Mouse (Mus musculus): Measurements from ENCODE around the gene Mipep. TPM values are rescaled to one million over a fixed set of nuclear protein-coding genes. Genes with fewer than 3 reads are reported as not detected.

The Mipep gene
- polyA plus RNA-seq, 1 experiment from 2014 or later: 20.3 TPM

GRCm38 (mm10) chr14:60740507-60740906 is 43.9 kb upstream of the Mipep start:
- ATAC-seq: no peak
- no peak overlapping the region for H3K27ac ChIP-seq (ENCODE audit: low read length)
- no peaks in the 10 kb centered on the region for H3K27me3 ChIP-seq (ENCODE audit: control insufficient read depth, insufficient read depth, low read depth, low read length)
- WGBS: 86% methylated on average over 5 of the region's 5 CpGs
- no peak overlapping the region for H3K9ac ChIP-seq (ENCODE audit: low read depth, low read length)
- H3K36me3 ChIP-seq (ENCODE audit: control insufficient read depth, insufficient read depth, low read length): no peaks in the 10 kb centered on the region
- H3K4me1 ChIP-seq (ENCODE audit: control insufficient read depth, insufficient read depth, low read length): peaks cover 24% of the 10 kb centered on the region
- no peak overlapping the region for H3K4me2 ChIP-seq (ENCODE audit: low read length)
- H3K4me3 ChIP-seq (ENCODE audit: low read depth, low read length): no peak overlapping the region
- no peaks in the 10 kb centered on the region for H3K9me3 ChIP-seq (replicated peaks; ENCODE audit: control insufficient read depth, low read length, poor library complexity, severe bottlenecking)

- WGBS: 83% methylated on average over 8 of the region's 8 CpGs
- Histone ChIP-seq H3K36me3 (ENCODE audit: control insufficient read depth, insufficient read depth, low read length) (no peaks in the 10 kb centered on the region), H3K27ac (ENCODE audit: low read length) (peak overlapping the region; percentile 29; the same call in 1 of the 2 replicates), H3K4me3 (ENCODE audit: low read depth, low read length) (no peak overlapping the region), H3K4me2 (ENCODE audit: low read length) (no peak overlapping the region), H3K4me1 (ENCODE audit: control insufficient read depth, insufficient read depth, low read length) (peaks cover 24% of the 10 kb centered on the region), H3K27me3 (ENCODE audit: control insufficient read depth, insufficient read depth, low read depth, low read length) (no peaks in the 10 kb centered on the region), H3K9ac (ENCODE audit: low read depth, low read length) (no peak overlapping the region), H3K9me3 (replicated peaks; ENCODE audit: control insufficient read depth, low read length, poor library complexity, severe bottlenecking) (no peaks in the 10 kb centered on the region)
- no peak for ATAC-seq
Observed at GRCm38 (mm10) chr14:60741033-60741432, 43.3 kb upstream of the Mipep start.

DNA sequence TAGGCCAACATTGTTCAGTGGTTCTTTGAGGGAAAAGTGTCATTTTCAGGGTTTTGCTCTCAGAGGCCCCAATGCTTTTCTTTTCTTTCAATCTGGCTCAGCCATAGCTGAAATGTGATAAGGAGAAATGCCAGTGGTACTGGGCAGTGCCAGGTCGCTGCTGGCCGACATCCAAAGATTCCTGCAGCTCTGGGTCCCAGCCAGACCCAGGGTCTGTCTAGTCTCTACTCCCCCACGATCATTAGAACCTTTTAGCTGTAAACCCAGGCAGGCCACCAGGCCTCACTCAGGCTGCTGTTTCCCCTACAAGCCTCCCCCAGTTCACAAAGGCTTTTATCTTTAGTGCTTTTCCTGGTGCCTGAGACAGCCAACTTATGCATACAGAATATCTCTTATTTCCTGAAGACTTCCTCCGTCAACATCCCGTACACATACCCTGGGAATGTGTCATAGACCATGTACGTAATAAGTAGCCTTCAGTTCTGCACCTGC is 42.8 kb upstream of the Mipep start:
- ATAC-seq: no peak

DNA sequence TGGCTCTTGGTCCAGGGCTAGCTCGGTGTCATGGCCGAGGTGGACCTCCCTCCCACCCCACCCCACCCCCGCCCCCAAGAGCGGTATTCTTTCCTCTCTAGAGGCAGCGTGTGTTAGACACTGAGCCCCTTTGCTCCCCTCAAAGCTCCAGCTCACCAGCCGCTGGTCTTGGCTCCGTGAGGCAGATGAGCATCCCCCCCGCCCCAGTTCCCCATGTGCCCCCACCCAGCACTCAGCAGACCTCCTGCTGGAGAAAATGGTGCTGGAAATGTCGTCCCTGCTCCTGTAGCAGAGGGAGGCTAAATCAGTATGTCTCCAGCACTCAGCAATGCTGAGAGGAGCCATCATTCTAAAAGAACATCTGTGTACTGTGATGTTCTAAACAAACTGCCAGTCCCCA is 40.7 kb upstream of the Mipep start:
- no peak overlapping the region for H3K27ac ChIP-seq (ENCODE audit: low read length)
- H3K4me2 ChIP-seq (ENCODE audit: low read length): no peak overlapping the region
- no peak overlapping the region for H3K4me3 ChIP-seq (ENCODE audit: low read depth, low read length)
- H3K9me3 ChIP-seq (replicated peaks; ENCODE audit: control insufficient read depth, low read length, poor library complexity, severe bottlenecking): no peaks in the 10 kb centered on the region
- WGBS: 74% methylated on average over 9 of the region's 9 CpGs
- no peaks in the 10 kb centered on the region for H3K27me3 ChIP-seq (ENCODE audit: control insufficient read depth, insufficient read depth, low read depth, low read length)
- H3K36me3 ChIP-seq (ENCODE audit: control insufficient read depth, insufficient read depth, low read length): no peaks in the 10 kb centered on the region
- no peak overlapping the region for H3K9ac ChIP-seq (ENCODE audit: low read depth, low read length)
- peaks cover 12% of the 10 kb centered on the region for H3K4me1 ChIP-seq (ENCODE audit: control insufficient read depth, insufficient read depth, low read length)
- no peak for ATAC-seq

More for the DNA sequence above, 42.8 kb upstream of the Mipep start:
- Histone ChIP-seq H3K4me3 (ENCODE audit: low read depth, low read length) (no peak overlapping the region), H3K4me2 (ENCODE audit: low read length) (no peak overlapping the region), H3K9me3 (replicated peaks; ENCODE audit: control insufficient read depth, low read length, poor library complexity, severe bottlenecking) (no peaks in the 10 kb centered on the region), H3K4me1 (ENCODE audit: control insufficient read depth, insufficient read depth, low read length) (peaks cover 20% of the 10 kb centered on the region), H3K9ac (ENCODE audit: low read depth, low read length) (no peak overlapping the region), H3K27me3 (ENCODE audit: control insufficient read depth, insufficient read depth, low read depth, low read length) (no peaks in the 10 kb centered on the region), H3K27ac (ENCODE audit: low read length) (peak overlapping the region; percentile 50), H3K36me3 (ENCODE audit: control insufficient read depth, insufficient read depth, low read length) (no peaks in the 10 kb centered on the region)
- WGBS: 73% methylated on average over 6 of the region's 6 CpGs

GRCm38 (mm10) chr14:60745201-60745600 is 39.2 kb upstream of the Mipep start:
- no peaks in the 10 kb centered on the region for H3K36me3 ChIP-seq (ENCODE audit: control insufficient read depth, insufficient read depth, low read length)
- H3K4me1 ChIP-seq (ENCODE audit: control insufficient read depth, insufficient read depth, low read length): peaks cover 8% of the 10 kb centered on the region
- ATAC-seq: no peak
- H3K4me2 ChIP-seq (ENCODE audit: low read length): no peak overlapping the region
- H3K27me3 ChIP-seq (ENCODE audit: control insufficient read depth, insufficient read depth, low read depth, low read length): no peaks in the 10 kb centered on the region
- H3K27ac ChIP-seq (ENCODE audit: low read length): no peak overlapping the region
- no peak overlapping the region for H3K4me3 ChIP-seq (ENCODE audit: low read depth, low read length)
- 87% methylated on average over 6 of the region's 6 CpGs for WGBS
- H3K9me3 ChIP-seq (replicated peaks; ENCODE audit: control insufficient read depth, low read length, poor library complexity, severe bottlenecking): no peaks in the 10 kb centered on the region
- H3K9ac ChIP-seq (ENCODE audit: low read depth, low read length): no peak overlapping the region

- Histone ChIP-seq H3K4me1 (ENCODE audit: control insufficient read depth, insufficient read depth, low read length) (no peaks in the 10 kb centered on the region; the same call in 1 of the 2 replicates), H3K27me3 (ENCODE audit: control insufficient read depth, insufficient read depth, low read depth, low read length) (no peaks in the 10 kb centered on the region), H3K9ac (ENCODE audit: low read depth, low read length) (no peak overlapping the region), H3K4me2 (ENCODE audit: low read length) (no peak overlapping the region), H3K27ac (ENCODE audit: low read length) (no peak overlapping the region), H3K36me3 (ENCODE audit: control insufficient read depth, insufficient read depth, low read length) (no peaks in the 10 kb centered on the region), H3K9me3 (replicated peaks; ENCODE audit: control insufficient read depth, low read length, poor library complexity, severe bottlenecking) (no peaks in the 10 kb centered on the region), H3K4me3 (ENCODE audit: low read depth, low read length) (no peak overlapping the region)
- ATAC-seq: no peak
- WGBS: 96% methylated on average over 10 of the region's 10 CpGs
Observed at GRCm38 (mm10) chr14:60746141-60746540, 38.2 kb upstream of the Mipep start.

DNA sequence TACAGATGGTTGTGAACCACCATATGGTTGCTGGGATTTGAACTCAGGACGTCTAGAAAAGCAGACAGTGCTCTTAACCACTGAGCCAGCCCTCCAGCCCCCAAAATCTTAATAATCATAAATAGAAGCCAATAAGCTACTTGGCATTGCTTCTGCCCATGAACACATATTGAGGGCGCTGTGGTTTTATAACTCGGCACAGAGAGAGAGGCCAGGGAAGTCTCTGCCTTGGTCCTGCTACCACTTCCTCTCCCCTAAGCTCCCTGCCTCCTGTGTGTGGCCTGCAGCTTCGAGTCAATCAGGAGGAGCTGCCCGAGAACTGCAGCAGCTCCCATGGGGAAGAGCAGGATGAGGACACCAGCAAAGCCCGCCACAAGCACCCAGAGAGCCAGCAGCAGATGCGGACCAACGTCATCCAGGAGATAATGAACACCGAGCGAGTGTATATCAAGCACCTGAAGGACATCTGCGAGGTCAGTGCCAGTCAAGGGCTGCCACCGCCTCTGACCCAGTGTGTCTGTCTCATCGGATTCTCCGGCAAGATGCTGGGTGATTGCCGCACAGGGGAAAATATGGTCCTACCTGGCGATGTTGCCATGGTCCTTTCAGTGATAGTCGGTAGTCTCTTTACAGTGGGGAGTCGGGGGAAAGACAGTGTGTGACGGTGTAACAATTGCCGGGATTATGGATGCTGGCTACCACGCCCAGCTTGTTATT is 37.1 kb upstream of the Mipep start:
- no peaks in the 10 kb centered on the region for H3K9me3 ChIP-seq (replicated peaks; ENCODE audit: control insufficient read depth, low read length, poor library complexity, severe bottlenecking)
- no peak overlapping the region for H3K4me3 ChIP-seq (ENCODE audit: low read depth, low read length)
- no peak overlapping the region for H3K27ac ChIP-seq (ENCODE audit: low read length)
- no peak for ATAC-seq
- H3K4me1 ChIP-seq (ENCODE audit: control insufficient read depth, insufficient read depth, low read length): no peaks in the 10 kb centered on the region
- no peaks in the 10 kb centered on the region for H3K36me3 ChIP-seq (ENCODE audit: control insufficient read depth, insufficient read depth, low read length)
- no peaks in the 10 kb centered on the region for H3K27me3 ChIP-seq (ENCODE audit: control insufficient read depth, insufficient read depth, low read depth, low read length)
- no peak overlapping the region for H3K9ac ChIP-seq (ENCODE audit: low read depth, low read length)
- H3K4me2 ChIP-seq (ENCODE audit: low read length): no peak overlapping the region
- 93% methylated on average over 21 of the region's 21 CpGs for WGBS

GRCm38 (mm10) chr14:60749880-60750279 is 34.5 kb upstream of the Mipep start:
- Histone ChIP-seq H3K4me3 (ENCODE audit: low read depth, low read length) (no peak overlapping the region), H3K4me1 (ENCODE audit: control insufficient read depth, insufficient read depth, low read length) (no peaks in the 10 kb centered on the region), H3K36me3 (ENCODE audit: control insufficient read depth, insufficient read depth, low read length) (no peaks in the 10 kb centered on the region), H3K9ac (ENCODE audit: low read depth, low read length) (no peak overlapping the region), H3K27ac (ENCODE audit: low read length) (no peak overlapping the region), H3K9me3 (replicated peaks; ENCODE audit: control insufficient read depth, low read length, poor library complexity, severe bottlenecking) (no peaks in the 10 kb centered on the region), H3K4me2 (ENCODE audit: low read length) (no peak overlapping the region), H3K27me3 (ENCODE audit: control insufficient read depth, insufficient read depth, low read depth, low read length) (no peaks in the 10 kb centered on the region)
- WGBS: 93% methylated on average over 12 of the region's 12 CpGs
- ATAC-seq: no peak

DNA sequence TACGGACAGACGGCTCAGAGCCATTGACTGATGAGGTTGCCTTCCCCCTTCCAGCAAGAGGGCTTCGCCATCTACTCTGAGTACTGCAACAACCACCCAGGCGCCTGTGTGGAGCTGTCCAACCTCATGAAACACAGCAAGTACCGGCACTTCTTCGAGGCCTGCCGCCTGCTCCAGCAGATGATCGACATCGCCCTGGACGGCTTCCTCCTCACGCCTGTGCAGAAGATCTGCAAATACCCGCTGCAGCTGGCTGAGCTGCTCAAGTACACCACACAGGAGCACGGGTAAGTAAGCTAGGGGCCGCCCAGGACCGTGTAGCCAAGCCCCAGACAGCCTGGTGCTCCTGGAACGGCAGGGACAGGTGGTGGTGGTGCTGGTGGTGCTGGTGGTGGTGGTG is 32.8 kb upstream of the Mipep start:
- H3K4me1 ChIP-seq (ENCODE audit: control insufficient read depth, insufficient read depth, low read length): no peaks in the 10 kb centered on the region
- H3K9ac ChIP-seq (ENCODE audit: low read depth, low read length): no peak overlapping the region
- H3K36me3 ChIP-seq (ENCODE audit: control insufficient read depth, insufficient read depth, low read length): no peaks in the 10 kb centered on the region
- WGBS: 95% methylated on average over 16 of the region's 16 CpGs
- no peak overlapping the region for H3K4me3 ChIP-seq (ENCODE audit: low read depth, low read length)
- ATAC-seq: no peak
- H3K27ac ChIP-seq (ENCODE audit: low read length): no peak overlapping the region
- H3K9me3 ChIP-seq (replicated peaks; ENCODE audit: control insufficient read depth, low read length, poor library complexity, severe bottlenecking): no peaks in the 10 kb centered on the region
- H3K27me3 ChIP-seq (ENCODE audit: control insufficient read depth, insufficient read depth, low read depth, low read length): no peaks in the 10 kb centered on the region
- H3K4me2 ChIP-seq (ENCODE audit: low read length): no peak overlapping the region

All from midbrain, embryonic 16.5 days (tissue).